12 mouse cellular contexts compared by ENCODE assay signal in the genomic region with DNA sequence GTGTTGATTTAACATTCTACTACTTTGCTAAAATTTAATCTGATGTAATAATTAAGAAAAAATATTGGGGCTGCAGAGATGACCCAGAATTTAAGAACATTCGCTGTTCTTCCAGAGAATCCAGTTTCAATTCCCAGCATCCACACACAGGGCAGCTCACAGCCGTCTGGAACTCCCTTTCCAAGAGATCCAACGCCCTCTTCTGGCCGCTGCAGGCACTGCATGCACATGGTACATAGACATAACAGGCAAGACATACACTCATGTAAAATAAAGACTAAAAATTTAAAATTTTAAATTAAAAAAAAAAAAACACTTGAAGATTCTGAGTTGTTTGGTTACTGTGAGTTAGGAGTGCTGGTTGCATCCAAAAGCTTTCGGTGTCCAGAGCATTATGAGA. TPM values are rescaled to one million over a fixed set of nuclear protein-coding genes. Genes with fewer than 3 reads are reported as not detected.
DNase-seq lines count a peak whose midpoint lies in the region; ATAC-seq and TF ChIP-seq lines count a peak whose summit lies in the region.
"Had no signal": no experiment of that assay in that cellular context is flagged by ENCODE, and none has a peak within 500 bp of the region (broad histone marks: within the 10 kb centered on the region; RNA-seq: fewer than 3 reads in every experiment).

No protein-coding gene starts in this region.

- peak; percentile 15; the same call in 1 of the 2 replicates for TF ChIP-seq CTCF in bone marrow, adult 2 months (IDR thresholded peaks at IDR 0.05; ENCODE audit: control insufficient read depth, insufficient read depth, low read length)

- no peaks in the 10 kb centered on the region for H3K27me3 ChIP-seq in liver, embryonic 12.5 days (replicated peaks)

- H3K27ac ChIP-seq in liver, embryonic 12.5 days = no peak overlapping the region
- no peak overlapping the region for H3K27ac ChIP-seq in bone marrow, adult 2 months (ENCODE audit: control insufficient read depth, insufficient read depth, low read depth, low read length, poor library complexity)

- H3K36me3 ChIP-seq in liver, embryonic 12.5 days = no peaks in the 10 kb centered on the region

- ATAC-seq in liver, embryonic 12.5 days = no peak
- no peak for ATAC-seq in frontal cortex, adult (ENCODE audit: low TSS enrichment)
- ATAC-seq: forebrain, postnatal 0 days; midbrain, embryonic 16.5 days had no signal

- peak; percentile 23 for DNase-seq in adrenal gland, postnatal 14 days
- no peak for DNase-seq in adrenal gland, adult 2 months
- DNase-seq in liver (peak; percentile 48), 3T3-L1 (ENCODE audit: low read depth, low spot score) (peak; percentile 15)
- DNase-seq in layer of hippocampus, postnatal 25 days (ENCODE audit: extremely low spot score in 1 of 2, low spot score in 1 of 2) = no peak
- DNase-seq: forebrain, postnatal 0 days; right cerebral cortex, postnatal 25 days had no signal

- no peak for TF ChIP-seq POLR2A in bone marrow, adult 2 months (IDR thresholded peaks at IDR 0.05; ENCODE audit: borderline replicate concordance, control insufficient read depth, low read depth, low read length)

- no peak overlapping the region for H3K9ac ChIP-seq in liver, embryonic 12.5 days
- H3K9ac ChIP-seq: forebrain, postnatal 0 days had no signal

- no peak overlapping the region for H3K4me3 ChIP-seq in liver, embryonic 12.5 days
- no peak overlapping the region for H3K4me3 ChIP-seq in bone marrow, adult 2 months (replicated peaks; ENCODE audit: control insufficient read depth, low read depth, low read length)

- no peaks in the 10 kb centered on the region for H3K4me1 ChIP-seq in liver, embryonic 12.5 days
- H3K4me1 ChIP-seq in bone marrow, adult 2 months (ENCODE audit: control insufficient read depth, insufficient read depth, low read length) = no peaks in the 10 kb centered on the region

- no peak overlapping the region for H3K4me2 ChIP-seq in liver, embryonic 12.5 days

- no peaks in the 10 kb centered on the region for H3K9me3 ChIP-seq in liver, embryonic 12.5 days (replicated peaks)

- 46% methylated on average over 5 of the region's 5 CpGs for WGBS in liver, embryonic 12.5 days (ENCODE audit: insufficient replicate concordance)
- 62% methylated on average over 5 of the region's 5 CpGs for WGBS in bone marrow, adult 2 months

RNA-seq across cellular contexts. Expression of gene Clec10a, which starts 16.3 kb away (rescaled TPM):
- total RNA-seq in adrenal gland, postnatal 14 days (2021) = 4.2 and 8.2 TPM in 2 replicates
- total RNA-seq in adrenal gland, adult 2 months (2021) = 1 to 10 TPM; 1.9 to 6.1 TPM
- polyA plus RNA-seq in adrenal gland, adult 2 months (2012; rRNA removed) = 1.2 and 1.7 TPM in 2 replicates
- polyA plus RNA-seq in liver, embryonic 12.5 days (2016; fragmentation: Nextera tagmentation; extraction: Ambion mirVana) = 0.33 TPM in 1 of 2 replicates, not detected in the other
- polyA plus RNA-seq in bone marrow, adult 2 months (2011; ENCODE audit: insufficient read depth, insufficient read length, low replicate concordance, missing spikeins) = 6.4 and 15.1 TPM in 2 replicates
- total RNA-seq in layer of hippocampus, postnatal 25 days (2021) = 1 to 10 TPM; 1.1 to 3.4 TPM
- polyA plus RNA-seq: neural tube, embryonic 14.5 days had no signal

RNA-seq across cellular contexts. Expression of gene Slc16a11, which starts 40.3 kb away (rescaled TPM):
- 0.53 and 0.96 TPM in 2 replicates for total RNA-seq in adrenal gland, postnatal 14 days (2021)
- under 1 TPM in 1 of 2 experiments, not detected in 1; 0.73 TPM for total RNA-seq in adrenal gland, adult 2 months (2021)
- 0.68 and 2.4 TPM in 2 replicates for polyA plus RNA-seq in adrenal gland, adult 2 months (2012; rRNA removed)
- polyA plus RNA-seq in liver, embryonic 12.5 days (2016; fragmentation: Nextera tagmentation; extraction: Ambion mirVana) = 1.5 and 1.8 TPM in 2 replicates
- 1.9 and 2.4 TPM in 2 replicates for polyA plus RNA-seq in bone marrow, adult 2 months (2011; ENCODE audit: insufficient read depth, insufficient read length, low replicate concordance, missing spikeins)
- 10 to 100 TPM; 28.1 to 39.2 TPM for total RNA-seq in layer of hippocampus, postnatal 25 days (2021)

RNA-seq across cellular contexts. Expression of gene Mgl2, which starts 42.2 kb away (rescaled TPM):
- total RNA-seq in adrenal gland, postnatal 14 days (2021) = 1.8 and 3.3 TPM in 2 replicates
- 1 to 10 TPM; 3.5 to 8.1 TPM for total RNA-seq in adrenal gland, adult 2 months (2021)
- 2.2 and 2.3 TPM in 2 replicates for polyA plus RNA-seq in adrenal gland, adult 2 months (2012; rRNA removed)
- polyA plus RNA-seq in liver, embryonic 12.5 days (2016; fragmentation: Nextera tagmentation; extraction: Ambion mirVana) = 0.72 and 0.80 TPM in 2 replicates
- 2.3 and 3.8 TPM in 2 replicates for polyA plus RNA-seq in bone marrow, adult 2 months (2011; ENCODE audit: insufficient read depth, insufficient read length, low replicate concordance, missing spikeins)
- total RNA-seq in layer of hippocampus, postnatal 25 days (2021) = under 1 TPM; 0.38 to 0.49 TPM

RNA-seq across cellular contexts. Expression of gene Slc16a13, which starts 48.6 kb away (rescaled TPM):
- 5.3 and 5.6 TPM in 2 replicates for total RNA-seq in adrenal gland, postnatal 14 days (2021)
- 1 to 10 TPM; 2.7 to 3.7 TPM for total RNA-seq in adrenal gland, adult 2 months (2021)
- 5.0 and 5.6 TPM in 2 replicates for polyA plus RNA-seq in adrenal gland, adult 2 months (2012; rRNA removed)
- polyA plus RNA-seq in liver, embryonic 12.5 days (2016; fragmentation: Nextera tagmentation; extraction: Ambion mirVana) = 6.1 and 8.5 TPM in 2 replicates
- polyA plus RNA-seq in bone marrow, adult 2 months (2011; ENCODE audit: insufficient read depth, insufficient read length, low replicate concordance, missing spikeins) = 0.60 and 1.7 TPM in 2 replicates
- 10 to 100 TPM in 1 of 2 experiments, 1 to 10 TPM in 1; 7.0 to 10.0 TPM for total RNA-seq in layer of hippocampus, postnatal 25 days (2021)

RNA-seq across cellular contexts. Expression of gene Bcl6b, which starts 57.3 kb away (rescaled TPM):
- total RNA-seq in adrenal gland, postnatal 14 days (2021) = 27.0 and 28.1 TPM in 2 replicates
- 10 to 100 TPM in 1 of 2 experiments, 1 to 10 TPM in 1; 8.6 to 11.3 TPM for total RNA-seq in adrenal gland, adult 2 months (2021)
- polyA plus RNA-seq in adrenal gland, adult 2 months (2012; rRNA removed) = 25.3 and 27.8 TPM in 2 replicates
- polyA plus RNA-seq in liver, embryonic 12.5 days (2016; fragmentation: Nextera tagmentation; extraction: Ambion mirVana) = 2.8 and 3.8 TPM in 2 replicates
- 1.4 and 2.2 TPM in 2 replicates for polyA plus RNA-seq in bone marrow, adult 2 months (2011; ENCODE audit: insufficient read depth, insufficient read length, low replicate concordance, missing spikeins)
- total RNA-seq in layer of hippocampus, postnatal 25 days (2021) = 1 to 10 TPM; 1.2 to 2.1 TPM

Comparison
In these comparisons a context has a peak if more than half of its experiments do, and no peak if none do; other contexts are left out.
1. DNase-seq: peak in adrenal gland, postnatal 14 days (single experiment), liver (single experiment) and 3T3-L1 (single experiment); none in adrenal gland, adult 2 months (single experiment) and layer of hippocampus, postnatal 25 days (0 of 2).
2. RNA of gene Slc16a11, which starts 40.3 kb away (total RNA-seq): 28.1 to 39.2 TPM in layer of hippocampus, postnatal 25 days; 0.53 to 0.96 TPM in adrenal gland, postnatal 14 days and 0.73 TPM in adrenal gland, adult 2 months; every median in the first group is over 10 times any median in the second.